Mouse (Mus musculus): ENCODE measurements at regions not wholly inside any gene's neighbourhood (a gene's known extent, or its start where the extent isn't known, plus 50 kb on each side); places are given as distances from the start of the nearest gene placed in this dataset.

- ATAC-seq (ENCODE audit: insufficient number of reproducible peaks, low FRiP score, low TSS enrichment) = no peak
Observed at GRCm38 (mm10) chr1:158129243-158129770, 226.8 kb downstream of the Brinp2 start.

GRCm38 (mm10) chr1:158147525-158147924, 208.6 kb downstream of the Brinp2 start:
- no peak for ATAC-seq (ENCODE audit: insufficient number of reproducible peaks, low FRiP score, low TSS enrichment)

- ATAC-seq (ENCODE audit: insufficient number of reproducible peaks, low FRiP score, low TSS enrichment) = no peak
Observed at GRCm38 (mm10) chr1:158148035-158148434, 208.1 kb downstream of the Brinp2 start.

GRCm38 (mm10) chr1:158161111-158161510, 195.0 kb downstream of the Brinp2 start:
- no peak for ATAC-seq (ENCODE audit: insufficient number of reproducible peaks, low FRiP score, low TSS enrichment)

GRCm38 (mm10) chr1:158161533-158161932, 194.6 kb downstream of the Brinp2 start:
- no peak for ATAC-seq (ENCODE audit: insufficient number of reproducible peaks, low FRiP score, low TSS enrichment)

GRCm38 (mm10) chr1:158163411-158163810, 192.7 kb downstream of the Brinp2 start:
- no peak for ATAC-seq (ENCODE audit: insufficient number of reproducible peaks, low FRiP score, low TSS enrichment)

- ATAC-seq (ENCODE audit: insufficient number of reproducible peaks, low FRiP score, low TSS enrichment) = no peak
Observed at GRCm38 (mm10) chr1:158170006-158170405, 186.1 kb downstream of the Brinp2 start.

GRCm38 (mm10) chr1:158180095-158180494, 176.0 kb downstream of the Brinp2 start:
- no peak for ATAC-seq (ENCODE audit: insufficient number of reproducible peaks, low FRiP score, low TSS enrichment)

GRCm38 (mm10) chr1:158181296-158181695, 174.8 kb downstream of the Brinp2 start:
- no peak for ATAC-seq (ENCODE audit: insufficient number of reproducible peaks, low FRiP score, low TSS enrichment)

GRCm38 (mm10) chr1:158187651-158188050, 168.5 kb downstream of the Brinp2 start:
- ATAC-seq (ENCODE audit: insufficient number of reproducible peaks, low FRiP score, low TSS enrichment) = no peak

- no peak; the same call in 1 of the 2 replicates for ATAC-seq (ENCODE audit: insufficient number of reproducible peaks, low FRiP score, low TSS enrichment)
Observed at GRCm38 (mm10) chr1:158192841-158193551, 163.1 kb downstream of the Brinp2 start.

GRCm38 (mm10) chr1:158193968-158194565, 162.1 kb downstream of the Brinp2 start:
- ATAC-seq (ENCODE audit: insufficient number of reproducible peaks, low FRiP score, low TSS enrichment) = no peak
